Mouse (Mus musculus): ENCODE measurements around the gene Rnf220.

- no peak for TF ChIP-seq CTCF (IDR thresholded peaks at IDR 0.05; ENCODE audit: low read depth)
- TF ChIP-seq EP300 (IDR thresholded peaks at IDR 0.05; ENCODE audit: low read depth): no peak
Measured at GRCm38 (mm10) chr4:117436995-117437660, 59.7 kb downstream of the Rnf220 start.

Data from liver, postnatal 0 days (tissue).